Mouse (Mus musculus): ENCODE measurements around the gene Zfx.

Gene Zfx

GRCm38 (mm10) chrX:94123059-94123839 is at the start of gene Zfx:
Gene Zfx (minus strand): TSS chrX:94123702.
- peak; percentile 18 to 22 for DNase-seq (ENCODE audit: low spot score in 2 of 2)

- DNase-seq (ENCODE audit: low spot score in 2 of 2), result no peak
Measured at GRCm38 (mm10) chrX:94169348-94169747, 45.8 kb upstream of the Zfx start.

- no peak for DNase-seq (ENCODE audit: low spot score in 2 of 2)
Measured at GRCm38 (mm10) chrX:94152251-94152830, 28.8 kb upstream of the Zfx start.

- no peak for DNase-seq (ENCODE audit: low spot score in 2 of 2)
Measured at GRCm38 (mm10) chrX:94150471-94150870, 27.0 kb upstream of the Zfx start.

- no peak for DNase-seq (ENCODE audit: low spot score in 2 of 2)
Measured at GRCm38 (mm10) chrX:94142004-94142771, 18.7 kb upstream of the Zfx start.

GRCm38 (mm10) chrX:94140080-94140479 is 16.6 kb upstream of the Zfx start:
- DNase-seq (ENCODE audit: low spot score in 2 of 2), result no peak

- DNase-seq (ENCODE audit: low spot score in 2 of 2), result no peak
Measured at GRCm38 (mm10) chrX:94138256-94138655, 14.8 kb upstream of the Zfx start.

GRCm38 (mm10) chrX:94135084-94135483 is 11.6 kb upstream of the Zfx start:
- DNase-seq (ENCODE audit: low spot score in 2 of 2), result no peak

- no peak for DNase-seq (ENCODE audit: low spot score in 2 of 2)
Measured at GRCm38 (mm10) chrX:94133551-94133950, 10.0 kb upstream of the Zfx start.

- DNase-seq (ENCODE audit: low spot score in 2 of 2), result no peak
Measured at GRCm38 (mm10) chrX:94132239-94132638, 8.7 kb upstream of the Zfx start.

- no peak for DNase-seq (ENCODE audit: low spot score in 2 of 2)
Measured at GRCm38 (mm10) chrX:94129712-94130111, 6.2 kb upstream of the Zfx start.

- no peak for DNase-seq (ENCODE audit: low spot score in 2 of 2)
Measured at GRCm38 (mm10) chrX:94125950-94126349, 2.4 kb upstream of the Zfx start.

GRCm38 (mm10) chrX:94122709-94123058 is 818 bp downstream of the Zfx start:
- no peak for DNase-seq (ENCODE audit: low spot score in 2 of 2)

GRCm38 (mm10) chrX:94121866-94122708 is 1.4 kb downstream of the Zfx start:
- peak; percentile 78 to 83 for DNase-seq (ENCODE audit: low spot score in 2 of 2)

GRCm38 (mm10) chrX:94121161-94121856 is 2.2 kb downstream of the Zfx start:
- no peak for DNase-seq (ENCODE audit: low spot score in 2 of 2)

- DNase-seq (ENCODE audit: low spot score in 2 of 2), result no peak
Measured at GRCm38 (mm10) chrX:94118350-94118749, 5.2 kb downstream of the Zfx start.

- no peak for DNase-seq (ENCODE audit: low spot score in 2 of 2)
Measured at GRCm38 (mm10) chrX:94115882-94116281, 7.6 kb downstream of the Zfx start.

- no peak for DNase-seq (ENCODE audit: low spot score in 2 of 2)
Measured at GRCm38 (mm10) chrX:94105964-94106363, 17.5 kb downstream of the Zfx start.

GRCm38 (mm10) chrX:94102938-94103337 is 20.6 kb downstream of the Zfx start:
- no peak for DNase-seq (ENCODE audit: low spot score in 2 of 2)

- DNase-seq (ENCODE audit: low spot score in 2 of 2), result no peak
Measured at GRCm38 (mm10) chrX:94100561-94100960, 22.9 kb downstream of the Zfx start.

GRCm38 (mm10) chrX:94091001-94091400 is 32.5 kb downstream of the Zfx start:
- no peak for DNase-seq (ENCODE audit: low spot score in 2 of 2)

Measured in right cerebral cortex, postnatal 36 days (tissue).